In the genomic region with DNA sequence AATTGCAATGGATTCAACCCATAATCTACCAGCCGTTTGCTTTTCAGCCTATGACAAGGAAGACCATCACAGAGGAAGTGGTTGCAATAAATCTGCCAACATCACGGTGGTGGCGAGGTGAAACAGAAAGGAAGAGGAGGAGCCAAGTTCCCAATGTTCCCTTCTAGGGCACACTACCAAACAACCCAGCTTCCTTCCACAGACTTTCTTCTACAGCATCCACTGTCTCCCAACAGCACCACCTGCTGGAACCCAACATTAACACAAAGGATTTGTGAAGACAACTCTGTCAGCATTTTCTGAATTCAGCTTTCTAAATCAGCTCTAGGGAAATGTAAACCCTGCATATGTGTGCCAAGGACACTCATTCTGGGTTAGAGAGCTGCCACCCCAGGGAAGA, we compare ENCODE assay signal across 8 mouse cellular contexts.
DNase-seq lines count a peak whose midpoint lies in the region; ATAC-seq and TF ChIP-seq lines count a peak whose summit lies in the region.

No protein-coding gene starts in this region.

- H3K36me3 ChIP-seq in kidney, embryonic 16.5 days (ENCODE audit: insufficient read depth, low read length), result no peaks in the 10 kb centered on the region
- H3K36me3 ChIP-seq in liver, adult 2 months (ENCODE audit: control insufficient read depth, insufficient read depth, low read length), result no peaks in the 10 kb centered on the region
- H3K36me3 ChIP-seq in neural tube, embryonic 11.5 days (ENCODE audit: control insufficient read depth, insufficient read depth, low read length), result no peaks in the 10 kb centered on the region

- ATAC-seq in kidney, embryonic 16.5 days (ENCODE audit: low FRiP score, low TSS enrichment), result peak; percentile 39; the same call in 1 of the 2 replicates
- no peak for ATAC-seq in neural tube, embryonic 11.5 days (ENCODE audit: insufficient read depth, low FRiP score, low TSS enrichment)

- no peaks in the 10 kb centered on the region for H3K79me2 ChIP-seq in liver, adult 2 months (ENCODE audit: control insufficient read depth, insufficient read depth, low read length)

- no peak overlapping the region for H3K4me3 ChIP-seq in kidney, embryonic 16.5 days (ENCODE audit: low read length)
- H3K4me3 ChIP-seq in liver, adult 2 months (ENCODE audit: insufficient read depth, low read depth, low read length), result no peak overlapping the region
- no peak overlapping the region for H3K4me3 ChIP-seq in neural tube, embryonic 11.5 days (ENCODE audit: low read depth, low read length)

- H3K27me3 ChIP-seq in kidney, embryonic 16.5 days (ENCODE audit: insufficient read depth, low read length), result no peaks in the 10 kb centered on the region
- no peaks in the 10 kb centered on the region for H3K27me3 ChIP-seq in liver, adult 2 months (ENCODE audit: control insufficient read depth, insufficient read depth, low read length)
- no peaks in the 10 kb centered on the region for H3K27me3 ChIP-seq in neural tube, embryonic 11.5 days (ENCODE audit: control insufficient read depth, insufficient read depth, low read length)

- peak; percentile 40; the same call in 1 of the 2 replicates for TF ChIP-seq CTCF in liver, adult 2 months (IDR thresholded peaks at IDR 0.05; ENCODE audit: low read depth, low read length)

- 40% methylated on average over 3 of the region's 3 CpGs for WGBS in kidney, embryonic 16.5 days
- WGBS in liver, adult 2 months, result 36% methylated on average over 3 of the region's 3 CpGs
- WGBS in neural tube, embryonic 11.5 days, result 36% methylated on average over 3 of the region's 3 CpGs

- no peak overlapping the region for H3K9ac ChIP-seq in kidney, embryonic 16.5 days (replicated peaks; ENCODE audit: low read length)
- no peak overlapping the region for H3K9ac ChIP-seq in liver, adult 2 months (ENCODE audit: low read depth, low read length)
- no peak overlapping the region for H3K9ac ChIP-seq in neural tube, embryonic 11.5 days (ENCODE audit: low read length)

- no peaks in the 10 kb centered on the region for H3K4me1 ChIP-seq in kidney, embryonic 16.5 days (ENCODE audit: insufficient read depth, low read length)
- no peaks in the 10 kb centered on the region for H3K4me1 ChIP-seq in liver, adult 2 months (ENCODE audit: control insufficient read depth, insufficient read depth, low read length)
- H3K4me1 ChIP-seq in neural tube, embryonic 11.5 days (ENCODE audit: control insufficient read depth, insufficient read depth, low read length), result no peaks in the 10 kb centered on the region

- H3K27ac ChIP-seq in kidney, embryonic 16.5 days (ENCODE audit: low read length), result no peak overlapping the region
- H3K27ac ChIP-seq in liver, adult 2 months (replicated peaks; ENCODE audit: insufficient read depth, low read depth, low read length), result no peak overlapping the region
- H3K27ac ChIP-seq in neural tube, embryonic 11.5 days (ENCODE audit: low read depth, low read length), result no peak overlapping the region

- peak; percentile 5 to 11 for DNase-seq in urinary bladder, adult 18-20 months (ENCODE audit: low spot score in 2 of 2)
- no peak for DNase-seq in urinary bladder, postnatal 10 days (ENCODE audit: low spot score)
- peak; percentile 17 for DNase-seq in c-Kit-positive CD71-positive TER-119-negative erythroid progenitor cells, embryonic 14.5 days (ENCODE audit: low read depth)
- DNase-seq in frontal cortex, postnatal 10 days (ENCODE audit: low spot score in 2 of 2), result peak; percentile 5 to 33
- DNase-seq in liver, adult 2 months (ENCODE audit: extremely low read depth, low read depth, low spot score), result peak; percentile 43
- peak; percentile 42 for DNase-seq in neural tube, embryonic 11.5 days (ENCODE audit: low spot score)
- DNase-seq in testis, postnatal 10 days (ENCODE audit: low spot score), result peak; percentile 79

- H3K9me3 ChIP-seq in kidney, embryonic 16.5 days (ENCODE audit: low read length), result no peaks in the 10 kb centered on the region
- H3K9me3 ChIP-seq in neural tube, embryonic 11.5 days (ENCODE audit: control insufficient read depth, low read length), result no peaks in the 10 kb centered on the region

- TF ChIP-seq POLR2A in liver, adult 2 months (IDR thresholded peaks at IDR 0.05; ENCODE audit: extremely low read depth, insufficient read depth, low read length), result no peak

- no peak overlapping the region for H3K4me2 ChIP-seq in kidney, embryonic 16.5 days (replicated peaks; ENCODE audit: low read depth, low read length)
- no peak overlapping the region for H3K4me2 ChIP-seq in neural tube, embryonic 11.5 days (ENCODE audit: low read depth)
